Mouse (Mus musculus): ENCODE results near the gene Pcp2. TPM values are rescaled to one million over a fixed set of nuclear protein-coding genes. Genes with fewer than 3 reads are reported as not detected.
A peak's percentile ranks its signal among the peaks of the same experiment; 100 is the strongest.

The Pcp2 gene
- total RNA-seq, 1 experiment = 0.89 TPM

GRCm38 (mm10) chr8:3594466-3594865 is 30.9 kb downstream of the Pcp2 start:
- Histone ChIP-seq H3K9ac (ENCODE audit: insufficient read depth, low read depth, low read length, poor library complexity, severe bottlenecking) (no peak overlapping the region), H3K36me3 (ENCODE audit: control insufficient read depth, insufficient read depth, low read length, poor library complexity, severe bottlenecking) (peaks cover 8% of the 10 kb centered on the region; the same call in 1 of the 2 replicates), H3K9me3 (ENCODE audit: control insufficient read depth, insufficient read depth, low read depth, low read length) (no peaks in the 10 kb centered on the region), H3K27ac (ENCODE audit: insufficient read depth, low read depth, low read length, poor library complexity, severe bottlenecking) (no peak overlapping the region), H3K4me3 (ENCODE audit: insufficient read depth in 1 of 2, low read depth in 1 of 2, low read length in 2 of 2, poor library complexity in 1 of 2, severe bottlenecking in 1 of 2) (no peak overlapping the region), H3K4me1 (ENCODE audit: control insufficient read depth in 2 of 2, insufficient read depth in 2 of 2, low read length in 2 of 2, poor library complexity in 1 of 2) (peaks cover 11 to 36% of the 10 kb centered on the region in 2 experiments)
- no peak for TF ChIP-seq CHD2 (IDR thresholded peaks at IDR 0.05; ENCODE audit: low read depth, low read length)
- TF ChIP-seq HCFC1 (IDR thresholded peaks at IDR 0.05; ENCODE audit: borderline replicate concordance, insufficient read depth, low read length) = no peak
- TF ChIP-seq ZNF384 (IDR thresholded peaks at IDR 0.05; ENCODE audit: low read depth, low read length) = no peak
- no peak for TF ChIP-seq ZC3H11A (IDR thresholded peaks at IDR 0.05; ENCODE audit: borderline replicate concordance, low read depth, low read length)
- no peak for TF ChIP-seq MAFK (IDR thresholded peaks at IDR 0.05; ENCODE audit: insufficient read depth, low read depth, low read length)
- in situ Hi-C loops (cut with MboI; ENCODE audit: low sequenced_read_pairs in 2 of 2, unreplicated experiment in 2 of 2) = no loop called here
- DNase-seq (ENCODE audit: low read depth, low spot score) = no peak

GRCm38 (mm10) chr8:3593470-3593869 is 31.9 kb downstream of the Pcp2 start:
- DNase-seq (ENCODE audit: low read depth, low spot score) = no peak
- H3K4me1 ChIP-seq (ENCODE audit: control insufficient read depth in 2 of 2, insufficient read depth in 2 of 2, low read length in 2 of 2, poor library complexity in 1 of 2) = peaks cover 7 to 27% of the 10 kb centered on the region in 2 experiments
- H3K27ac ChIP-seq (ENCODE audit: insufficient read depth, low read depth, low read length, poor library complexity, severe bottlenecking) = no peak overlapping the region
- H3K9me3 ChIP-seq (ENCODE audit: control insufficient read depth, insufficient read depth, low read depth, low read length) = no peaks in the 10 kb centered on the region
- H3K4me3 ChIP-seq (ENCODE audit: insufficient read depth in 1 of 2, low read depth in 1 of 2, low read length in 2 of 2, poor library complexity in 1 of 2, severe bottlenecking in 1 of 2) = no peak overlapping the region
- in situ Hi-C loops (cut with MboI; ENCODE audit: low sequenced_read_pairs in 2 of 2, unreplicated experiment in 2 of 2) = no loop called here
- TF ChIP-seq MAFK (IDR thresholded peaks at IDR 0.05; ENCODE audit: insufficient read depth, low read depth, low read length) (no peak), ZC3H11A (IDR thresholded peaks at IDR 0.05; ENCODE audit: borderline replicate concordance, low read depth, low read length) (no peak), ZNF384 (IDR thresholded peaks at IDR 0.05; ENCODE audit: low read depth, low read length) (no peak), CHD2 (IDR thresholded peaks at IDR 0.05; ENCODE audit: low read depth, low read length) (no peak), HCFC1 (IDR thresholded peaks at IDR 0.05; ENCODE audit: borderline replicate concordance, insufficient read depth, low read length) (no peak)
- H3K36me3 ChIP-seq (ENCODE audit: control insufficient read depth, insufficient read depth, low read length, poor library complexity, severe bottlenecking) = peaks cover under 1% of the 10 kb centered on the region; the same call in 1 of the 2 replicates
- H3K9ac ChIP-seq (ENCODE audit: insufficient read depth, low read depth, low read length, poor library complexity, severe bottlenecking) = no peak overlapping the region

GRCm38 (mm10) chr8:3588258-3588633 is 37.1 kb downstream of the Pcp2 start:
- no peaks in the 10 kb centered on the region for H3K9me3 ChIP-seq (ENCODE audit: control insufficient read depth, insufficient read depth, low read depth, low read length)
- no peak for DNase-seq (ENCODE audit: low read depth, low spot score)
- TF ChIP-seq MAFK (IDR thresholded peaks at IDR 0.05; ENCODE audit: insufficient read depth, low read depth, low read length) (no peak), ZC3H11A (IDR thresholded peaks at IDR 0.05; ENCODE audit: borderline replicate concordance, low read depth, low read length) (no peak), CHD2 (IDR thresholded peaks at IDR 0.05; ENCODE audit: low read depth, low read length) (no peak), HCFC1 (IDR thresholded peaks at IDR 0.05; ENCODE audit: borderline replicate concordance, insufficient read depth, low read length) (no peak), ZNF384 (IDR thresholded peaks at IDR 0.05; ENCODE audit: low read depth, low read length) (no peak)
- in situ Hi-C loops (cut with MboI; ENCODE audit: low sequenced_read_pairs in 2 of 2, unreplicated experiment in 2 of 2) = no loop called here
- no peaks in the 10 kb centered on the region for H3K36me3 ChIP-seq (ENCODE audit: control insufficient read depth, insufficient read depth, low read length, poor library complexity, severe bottlenecking)
- peak overlapping the region; percentile 88 for H3K9ac ChIP-seq (ENCODE audit: insufficient read depth, low read depth, low read length, poor library complexity, severe bottlenecking)
- peaks cover 0 to 7% of the 10 kb centered on the region in 2 experiments; a peak in 1 of 4 replicates for H3K4me1 ChIP-seq (ENCODE audit: control insufficient read depth in 2 of 2, insufficient read depth in 2 of 2, low read length in 2 of 2, poor library complexity in 1 of 2)
- H3K27ac ChIP-seq (ENCODE audit: insufficient read depth, low read depth, low read length, poor library complexity, severe bottlenecking) = no peak overlapping the region
- peak overlapping the region; percentile 80 to 90 for H3K4me3 ChIP-seq (ENCODE audit: insufficient read depth in 1 of 2, low read depth in 1 of 2, low read length in 2 of 2, poor library complexity in 1 of 2, severe bottlenecking in 1 of 2)

GRCm38 (mm10) chr8:3587391-3588257 is 37.7 kb downstream of the Pcp2 start:
- Histone ChIP-seq H3K36me3 (ENCODE audit: control insufficient read depth, insufficient read depth, low read length, poor library complexity, severe bottlenecking) (no peaks in the 10 kb centered on the region), H3K9ac (ENCODE audit: insufficient read depth, low read depth, low read length, poor library complexity, severe bottlenecking) (peak overlapping the region; percentile 88), H3K4me1 (ENCODE audit: control insufficient read depth in 2 of 2, insufficient read depth in 2 of 2, low read length in 2 of 2, poor library complexity in 1 of 2) (0 out of 4 replicates have a peak, but pooled peaks cover 0 to 2% of the 10 kb centered on the region in 2 experiments), H3K27ac (ENCODE audit: insufficient read depth, low read depth, low read length, poor library complexity, severe bottlenecking) (peak overlapping the region; percentile 59; the same call in 1 of the 2 replicates), H3K9me3 (ENCODE audit: control insufficient read depth, insufficient read depth, low read depth, low read length) (no peaks in the 10 kb centered on the region), H3K4me3 (ENCODE audit: insufficient read depth in 1 of 2, low read depth in 1 of 2, low read length in 2 of 2, poor library complexity in 1 of 2, severe bottlenecking in 1 of 2) (peak overlapping the region; percentile 80 to 90)
- no peak for DNase-seq (ENCODE audit: low read depth, low spot score)
- in situ Hi-C loops (cut with MboI; ENCODE audit: low sequenced_read_pairs in 2 of 2, unreplicated experiment in 2 of 2) = no loop called here
- peak; percentile 34; the same call in 1 of the 2 replicates for TF ChIP-seq HCFC1 (IDR thresholded peaks at IDR 0.05; ENCODE audit: borderline replicate concordance, insufficient read depth, low read length)
- no peak for TF ChIP-seq ZC3H11A (IDR thresholded peaks at IDR 0.05; ENCODE audit: borderline replicate concordance, low read depth, low read length)
- TF ChIP-seq MAFK (IDR thresholded peaks at IDR 0.05; ENCODE audit: insufficient read depth, low read depth, low read length) = no peak
- no peak for TF ChIP-seq ZNF384 (IDR thresholded peaks at IDR 0.05; ENCODE audit: low read depth, low read length)
- TF ChIP-seq CHD2 (IDR thresholded peaks at IDR 0.05; ENCODE audit: low read depth, low read length) = no peak
